Mouse (Mus musculus): Measurements from ENCODE around the gene Hist2h2aa2. TPM values are rescaled to one million over a fixed set of nuclear protein-coding genes. Genes with fewer than 3 reads are reported as not detected.
"Not testable (repeated sequence)": the region's sequence is repeated elsewhere in the genome, so short reads cannot be mapped to it uniquely, and the experiment has no call there.

Gene Hist2h2aa2
- polyA plus RNA-seq, 1 experiment from 2014 or later: 34.7 TPM

- Histone ChIP-seq H3K4me3 (peak overlapping the region; percentile 62), H3K27ac (replicated peaks) (peak overlapping the region; percentile 95), H3K4me2 (peak overlapping the region; percentile 86), H3K4me1 (peaks cover 28% of the 10 kb centered on the region), H3K9ac (peak overlapping the region; percentile 85)
- not testable (repeated sequence) for H3K36me3 ChIP-seq; H3K9me3 ChIP-seq; ATAC-seq (ENCODE audit: extremely low read depth, insufficient number of reproducible peaks, low FRiP score, low TSS enrichment); H3K27me3 ChIP-seq (replicated peaks)
- 2% methylated on average over 14 of the region's 44 CpGs for WGBS
These were observed 28.8 kb upstream of the Hist2h2aa2 start for GRCm38 (mm10) chr3:96268776-96269378.

- Histone ChIP-seq H3K9ac (peak within 1 kb of the TSS; percentile 85), H3K27ac (replicated peaks) (peak within 1 kb of the TSS; percentile 95), H3K27me3 (replicated peaks) (no peaks in the 10 kb centered on the region), H3K4me1 (peaks cover 29% of the 10 kb centered on the region), H3K36me3 (no peaks in the 10 kb centered on the region), H3K4me3 (peak within 1 kb of the TSS; percentile 62), H3K4me2 (peak within 1 kb of the TSS; percentile 86), H3K9me3 (no peaks in the 10 kb centered on the region)
- WGBS: 22% methylated on average over 30 of the region's 30 CpGs
- no peak for ATAC-seq (ENCODE audit: extremely low read depth, insufficient number of reproducible peaks, low FRiP score, low TSS enrichment)
These were observed 28.1 kb upstream of the Hist2h2aa2 start, which contains the start of gene Hist2h3b for GRCm38 (mm10) chr3:96268051-96268775. Gene Hist2h3b (plus strand): TSS chr3:96268654.

GRCm38 (mm10) chr3:96267541-96267940 lies 27.5 kb upstream of the Hist2h2aa2 start:
- H3K4me2 ChIP-seq: peak overlapping the region; percentile 86
- H3K36me3 ChIP-seq: no peaks in the 10 kb centered on the region
- peak overlapping the region; percentile 81 for H3K27ac ChIP-seq (replicated peaks)
- H3K9ac ChIP-seq: no peak overlapping the region
- H3K4me3 ChIP-seq: no peak overlapping the region
- 84% methylated on average over 4 of the region's 4 CpGs for WGBS
- ATAC-seq (ENCODE audit: extremely low read depth, insufficient number of reproducible peaks, low FRiP score, low TSS enrichment): no peak
- H3K4me1 ChIP-seq: peaks cover 30% of the 10 kb centered on the region
- no peaks in the 10 kb centered on the region for H3K27me3 ChIP-seq (replicated peaks)
- no peaks in the 10 kb centered on the region for H3K9me3 ChIP-seq

- no peaks in the 10 kb centered on the region for H3K9me3 ChIP-seq
- no peaks in the 10 kb centered on the region for H3K36me3 ChIP-seq
- WGBS: 61% methylated on average over 8 of the region's 8 CpGs
- ATAC-seq (ENCODE audit: extremely low read depth, insufficient number of reproducible peaks, low FRiP score, low TSS enrichment): no peak
- no peaks in the 10 kb centered on the region for H3K27me3 ChIP-seq (replicated peaks)
- no peak overlapping the region for H3K4me2 ChIP-seq
- no peak overlapping the region for H3K9ac ChIP-seq
- H3K4me1 ChIP-seq: peaks cover 43% of the 10 kb centered on the region
- no peak overlapping the region for H3K27ac ChIP-seq (replicated peaks)
- no peak overlapping the region for H3K4me3 ChIP-seq
These were observed 26.1 kb upstream of the Hist2h2aa2 start for GRCm38 (mm10) chr3:96266132-96266710.

GRCm38 (mm10) chr3:96264404-96264949 lies 24.4 kb upstream of the Hist2h2aa2 start:
- Histone ChIP-seq H3K9me3 (no peaks in the 10 kb centered on the region), H3K4me2 (peak overlapping the region; percentile 85), H3K36me3 (no peaks in the 10 kb centered on the region), H3K27me3 (replicated peaks) (no peaks in the 10 kb centered on the region), H3K4me3 (peak overlapping the region; percentile 58), H3K4me1 (peaks cover 41% of the 10 kb centered on the region), H3K9ac (peak overlapping the region; percentile 94), H3K27ac (replicated peaks) (peak overlapping the region; percentile 96)
- 72% methylated on average over 7 of the region's 7 CpGs for WGBS
- ATAC-seq (ENCODE audit: extremely low read depth, insufficient number of reproducible peaks, low FRiP score, low TSS enrichment): no peak

- Histone ChIP-seq H3K4me3 (peak overlapping the region; percentile 58), H3K9me3 (no peaks in the 10 kb centered on the region), H3K9ac (peak overlapping the region; percentile 94), H3K4me1 (peaks cover 39% of the 10 kb centered on the region), H3K27me3 (replicated peaks) (no peaks in the 10 kb centered on the region), H3K27ac (replicated peaks) (peak overlapping the region; percentile 96), H3K4me2 (peak overlapping the region; percentile 85), H3K36me3 (no peaks in the 10 kb centered on the region)
- 8% methylated on average over 27 of the region's 27 CpGs for WGBS
- no peak for ATAC-seq (ENCODE audit: extremely low read depth, insufficient number of reproducible peaks, low FRiP score, low TSS enrichment)
These were observed 23.7 kb upstream of the Hist2h2aa2 start for GRCm38 (mm10) chr3:96263558-96264403.

- Histone ChIP-seq H3K9ac (peak within 1 kb of the TSS; percentile 94), H3K9me3 (no peaks in the 10 kb centered on the region), H3K4me2 (peak within 1 kb of the TSS; percentile 85), H3K4me1 (peaks cover 37% of the 10 kb centered on the region), H3K27me3 (replicated peaks) (no peaks in the 10 kb centered on the region), H3K36me3 (no peaks in the 10 kb centered on the region), H3K27ac (replicated peaks) (peak within 1 kb of the TSS; percentile 96), H3K4me3 (peak within 1 kb of the TSS; percentile 58)
- under 1% methylated on average over 40 of the region's 40 CpGs for WGBS
- ATAC-seq (ENCODE audit: extremely low read depth, insufficient number of reproducible peaks, low FRiP score, low TSS enrichment): peak; percentile 54; the same call in 1 of the 2 replicates
These were observed 23.0 kb upstream of the Hist2h2aa2 start, which contains the start of gene Hist2h4 for GRCm38 (mm10) chr3:96262979-96263550. Gene Hist2h4 (minus strand): TSS chr3:96263311.

- Histone ChIP-seq H3K9ac (peak overlapping the region; percentile 94), H3K4me3 (peak overlapping the region; percentile 58), H3K36me3 (no peaks in the 10 kb centered on the region), H3K4me1 (peaks cover 31% of the 10 kb centered on the region), H3K4me2 (peak overlapping the region; percentile 85), H3K9me3 (no peaks in the 10 kb centered on the region), H3K27ac (replicated peaks) (peak overlapping the region; percentile 96), H3K27me3 (replicated peaks) (no peaks in the 10 kb centered on the region)
- under 1% methylated on average over 19 of the region's 19 CpGs for WGBS
- ATAC-seq (ENCODE audit: extremely low read depth, insufficient number of reproducible peaks, low FRiP score, low TSS enrichment): peak; percentile 81
These were observed 22.3 kb upstream of the Hist2h2aa2 start for GRCm38 (mm10) chr3:96262216-96262875.

GRCm38 (mm10) chr3:96261623-96262022 lies 21.5 kb upstream of the Hist2h2aa2 start:
- H3K27ac ChIP-seq (replicated peaks): peak overlapping the region; percentile 96
- no peak for ATAC-seq (ENCODE audit: extremely low read depth, insufficient number of reproducible peaks, low FRiP score, low TSS enrichment)
- H3K27me3 ChIP-seq (replicated peaks): no peaks in the 10 kb centered on the region
- no peaks in the 10 kb centered on the region for H3K36me3 ChIP-seq
- 58% methylated on average over 3 of the region's 3 CpGs for WGBS
- peak overlapping the region; percentile 58 for H3K4me3 ChIP-seq
- H3K9ac ChIP-seq: peak overlapping the region; percentile 94
- no peaks in the 10 kb centered on the region for H3K9me3 ChIP-seq
- H3K4me1 ChIP-seq: peaks cover 31% of the 10 kb centered on the region
- peak overlapping the region; percentile 85 for H3K4me2 ChIP-seq

- H3K27ac ChIP-seq (replicated peaks): no peak overlapping the region
- no peak overlapping the region for H3K4me3 ChIP-seq
- H3K36me3 ChIP-seq: no peaks in the 10 kb centered on the region
- peaks cover 30% of the 10 kb centered on the region for H3K4me1 ChIP-seq
- no peaks in the 10 kb centered on the region for H3K27me3 ChIP-seq (replicated peaks)
- H3K9ac ChIP-seq: no peak overlapping the region
- 83% methylated on average over 5 of the region's 5 CpGs for WGBS
- no peak for ATAC-seq (ENCODE audit: extremely low read depth, insufficient number of reproducible peaks, low FRiP score, low TSS enrichment)
- no peaks in the 10 kb centered on the region for H3K9me3 ChIP-seq
- no peak overlapping the region for H3K4me2 ChIP-seq
These were observed 20.1 kb upstream of the Hist2h2aa2 start for GRCm38 (mm10) chr3:96260220-96260619.
